Mouse (Mus musculus) heart, embryonic 12.5 days (tissue): ENCODE results near the gene Lrguk. TPM values are rescaled to one million over a fixed set of nuclear protein-coding genes. Genes with fewer than 3 reads are reported as not detected.

Experiments used
- ATAC-seq: fragments of 200-750 bp; cut with Nextera tagmentation; 2 replicates; pipeline ENCODE4 v1.8.0; 2017; ENCODE audit warnings: moderate TSS enrichment, moderate library complexity; ENCODE audit not compliant: insufficient number of reproducible peaks, low FRiP score
- H3K27ac ChIP-seq: fragments of 300-500 bp; sonication (generic); 2 replicates; pipeline ENCODE4 v1.5.1; 2016; ENCODE audit warnings: mild to moderate bottlenecking, moderate library complexity; ENCODE audit not compliant: poor library complexity, severe bottlenecking
- H3K27me3 ChIP-seq: fragments of 300-500 bp; sonication (generic); replicated peaks from 2 replicates; pipeline ENCODE4 v1.6.1; 2016; ENCODE audit warnings: mild to moderate bottlenecking, moderate library complexity
- H3K36me3 ChIP-seq: fragments of 300-500 bp; sonication (generic); 2 replicates; pipeline ENCODE4 v1.6.1; 2016; ENCODE audit warnings: mild to moderate bottlenecking, moderate library complexity
- H3K4me1 ChIP-seq: fragments of 300-500 bp; sonication (generic); replicated peaks from 2 replicates; pipeline ENCODE4 v1.6.1; 2016; ENCODE audit warnings: mild to moderate bottlenecking
- H3K4me2 ChIP-seq: fragments of 300-500 bp; sonication (generic); 2 replicates; pipeline ENCODE4 v1.6.1; 2016; ENCODE audit warnings: mild to moderate bottlenecking, moderate library complexity
- H3K4me3 ChIP-seq: fragments of 300-500 bp; sonication (generic); 2 replicates; pipeline ENCODE4 v1.5.1; 2016; ENCODE audit warnings: mild to moderate bottlenecking
- H3K9ac ChIP-seq: fragments of 300-500 bp; sonication (generic); 2 replicates; pipeline ENCODE4 v1.6.1; 2016; ENCODE audit warnings: mild to moderate bottlenecking, moderate library complexity
- H3K9me3 ChIP-seq: fragments of 300-500 bp; sonication (generic); replicated peaks from 2 replicates; pipeline ENCODE4 v1.6.1; 2016; ENCODE audit warnings: mild to moderate bottlenecking, moderate library complexity
- WGBS: fragments of 180-500 bp; shearing (Covaris S2); methylation state at CpG from one replicate; pipeline ENCODE4 v1.1.7; 2016; 5-methylcytosine and 5-hydroxymethylcytosine counted together
- polyA plus RNA-seq: library from polyadenylated mRNA; unstranded; fragments of >200 nt; fragmentation: Nextera tagmentation; extraction: Ambion mirVana; gene quantifications from 2 replicates; pipeline ENCODE4 v1.2.1, GENCODE M21; 2016

Lrguk gene
- 0.65 and 1.1 TPM in 2 replicates for polyA plus RNA-seq

DNA sequence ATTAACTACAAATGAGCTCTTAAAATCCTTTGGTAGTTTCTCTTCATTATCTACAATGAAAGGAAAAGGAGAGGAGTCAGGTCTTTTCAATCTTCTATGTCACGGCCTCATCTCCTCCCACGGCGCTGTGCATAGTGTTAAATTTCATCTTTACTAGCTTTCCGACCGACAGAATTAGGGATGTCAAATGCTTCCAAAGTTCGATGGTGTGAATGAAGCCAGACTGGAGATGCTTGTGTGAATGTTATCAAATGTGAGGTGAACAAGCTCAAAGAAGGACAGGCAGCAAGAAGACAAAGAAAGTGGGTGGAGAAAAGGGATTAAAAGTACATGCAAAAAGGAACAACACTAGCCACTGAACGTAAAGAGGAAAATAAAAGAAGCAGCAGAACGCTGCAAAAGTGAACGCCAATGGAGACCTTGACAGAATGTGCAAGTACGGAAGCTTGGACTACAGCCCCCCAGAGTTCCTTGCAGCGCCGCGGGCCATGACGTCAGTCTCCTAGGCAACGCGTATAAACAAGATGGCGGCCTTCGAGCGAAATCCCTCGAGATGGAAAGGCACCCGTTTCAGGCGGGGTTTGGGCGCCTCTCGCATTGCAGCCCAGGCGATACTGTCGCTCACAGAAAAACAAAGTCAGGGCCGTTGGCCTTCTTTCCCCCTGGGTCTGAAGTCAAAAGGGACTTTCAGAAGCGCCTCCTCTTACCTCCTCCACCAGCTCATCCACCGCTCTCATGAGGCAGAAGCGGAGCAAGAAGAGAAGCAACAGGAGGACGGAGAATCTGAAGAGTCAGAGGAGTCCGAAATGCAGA, at the start of gene Lrguk:
Gene Lrguk, plus strand, starts transcription at position 516 of the 813 bp plus-strand sequence.
- H3K4me3 ChIP-seq = peak within 1 kb of the TSS; percentile 77
- 0 out of 2 replicates have a peak, but pooled peaks cover 5% of the 10 kb centered on the region for H3K27me3 ChIP-seq
- no peak within 1 kb of the TSS; the same call in 1 of the 2 replicates for H3K27ac ChIP-seq
- H3K9me3 ChIP-seq = no peaks in the 10 kb centered on the region
- H3K36me3 ChIP-seq = no peaks in the 10 kb centered on the region
- peak; percentile 87 for ATAC-seq
- 0 out of 2 replicates have a peak, but pooled peaks cover 1% of the 10 kb centered on the region for H3K4me1 ChIP-seq
- peak within 1 kb of the TSS; percentile 80 for H3K4me2 ChIP-seq
- 5% methylated on average over 32 of the region's 32 CpGs for WGBS
- H3K9ac ChIP-seq = peak within 1 kb of the TSS; percentile 67

DNA sequence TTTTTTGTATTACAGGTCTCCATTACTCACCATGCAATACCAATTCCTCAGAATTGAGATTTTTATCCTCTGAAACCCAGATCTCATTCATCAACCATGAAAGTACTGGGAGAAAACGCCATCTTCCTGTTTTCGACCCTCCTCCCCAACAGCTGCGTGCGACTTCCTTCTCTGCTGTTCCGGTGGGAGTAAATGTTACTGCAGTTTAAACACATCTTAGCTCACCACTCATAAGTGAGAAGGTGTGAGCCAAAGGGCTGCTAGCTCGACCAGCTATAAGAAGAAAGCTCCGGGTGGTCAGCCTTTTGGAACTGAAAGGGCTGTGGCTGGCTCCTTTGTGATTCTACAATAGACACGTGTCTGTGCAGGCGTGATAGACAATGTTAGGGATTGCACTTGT, 46.5 kb upstream of the Lrguk start:
- no peak overlapping the region for H3K4me3 ChIP-seq
- H3K27me3 ChIP-seq = no peaks in the 10 kb centered on the region
- WGBS = 82% methylated on average over 9 of the region's 9 CpGs
- no peak overlapping the region for H3K9ac ChIP-seq
- no peak overlapping the region for H3K27ac ChIP-seq
- H3K36me3 ChIP-seq = no peaks in the 10 kb centered on the region
- ATAC-seq = no peak
- no peak overlapping the region for H3K4me2 ChIP-seq
- no peaks in the 10 kb centered on the region for H3K9me3 ChIP-seq
- peaks cover 12% of the 10 kb centered on the region for H3K4me1 ChIP-seq

DNA sequence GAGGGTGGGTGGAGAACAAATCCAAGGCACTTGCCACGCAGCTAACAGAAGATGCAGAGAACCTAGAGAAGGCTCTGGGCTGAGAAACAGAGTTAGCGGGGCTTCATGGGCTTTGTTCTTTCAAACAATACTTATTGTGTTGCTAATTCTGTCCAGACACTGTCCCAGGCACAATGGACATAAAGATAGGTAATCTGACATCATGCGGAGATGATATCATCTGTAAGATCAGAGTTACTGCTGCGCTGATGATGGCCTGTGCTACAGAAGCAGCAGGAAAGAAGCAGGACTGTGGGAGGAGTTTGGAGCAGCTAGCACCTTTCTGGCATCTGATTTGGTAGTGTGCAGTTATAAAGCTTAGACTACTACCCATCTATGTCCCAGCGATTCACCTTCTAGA, 42.1 kb upstream of the Lrguk start:
- Histone ChIP-seq H3K27me3 (no peaks in the 10 kb centered on the region), H3K4me1 (peaks cover 11% of the 10 kb centered on the region), H3K4me3 (no peak overlapping the region), H3K36me3 (no peaks in the 10 kb centered on the region), H3K9me3 (no peaks in the 10 kb centered on the region), H3K27ac (no peak overlapping the region), H3K9ac (no peak overlapping the region), H3K4me2 (no peak overlapping the region)
- WGBS = 79% methylated on average over 5 of the region's 5 CpGs
- ATAC-seq = no peak

DNA sequence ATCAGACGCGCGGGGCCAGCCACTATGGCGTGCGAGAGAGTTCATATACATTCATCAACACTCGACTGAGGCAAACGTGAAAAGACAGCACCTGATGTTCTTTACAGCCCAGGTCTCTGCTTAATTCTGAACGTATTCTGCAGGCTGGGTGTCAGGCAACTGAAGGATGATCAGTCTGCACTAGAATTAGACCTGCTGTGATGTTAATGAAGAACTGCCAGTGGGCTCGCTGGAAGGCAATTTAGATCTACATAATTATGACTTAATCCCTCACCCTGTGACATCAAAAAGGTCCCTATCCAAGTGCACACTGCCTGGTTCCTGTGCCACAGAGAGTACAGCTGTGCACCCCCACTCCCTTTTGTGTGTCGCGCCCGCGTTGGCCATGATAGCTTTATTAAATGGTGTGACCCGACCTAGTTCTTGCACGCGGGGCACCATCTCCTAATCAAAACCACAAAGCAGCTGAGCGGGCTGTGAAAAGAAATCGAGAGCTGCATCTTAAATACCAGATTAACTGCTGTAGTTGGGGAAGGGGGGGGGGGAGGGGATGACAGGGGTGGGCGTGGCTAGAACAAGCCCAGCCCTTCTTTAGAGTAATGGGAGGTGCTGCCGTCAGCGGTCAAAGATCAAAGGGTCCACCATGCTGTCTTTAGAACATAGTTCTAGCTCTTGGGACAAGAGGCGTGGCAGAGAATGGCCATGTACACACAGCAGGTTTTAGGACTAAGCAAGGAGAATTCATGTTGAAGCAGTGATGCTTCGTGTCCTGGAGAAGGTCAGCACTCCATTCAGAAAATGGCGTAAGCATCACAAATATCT, 36.8 kb upstream of the Lrguk start:
- Histone ChIP-seq H3K4me3 (no peak overlapping the region), H3K9me3 (no peaks in the 10 kb centered on the region), H3K27me3 (no peaks in the 10 kb centered on the region), H3K27ac (no peak overlapping the region), H3K9ac (no peak overlapping the region), H3K4me2 (no peak overlapping the region), H3K36me3 (no peaks in the 10 kb centered on the region), H3K4me1 (no peaks in the 10 kb centered on the region)
- ATAC-seq = no peak
- WGBS = 47% methylated on average over 23 of the region's 24 CpGs

DNA sequence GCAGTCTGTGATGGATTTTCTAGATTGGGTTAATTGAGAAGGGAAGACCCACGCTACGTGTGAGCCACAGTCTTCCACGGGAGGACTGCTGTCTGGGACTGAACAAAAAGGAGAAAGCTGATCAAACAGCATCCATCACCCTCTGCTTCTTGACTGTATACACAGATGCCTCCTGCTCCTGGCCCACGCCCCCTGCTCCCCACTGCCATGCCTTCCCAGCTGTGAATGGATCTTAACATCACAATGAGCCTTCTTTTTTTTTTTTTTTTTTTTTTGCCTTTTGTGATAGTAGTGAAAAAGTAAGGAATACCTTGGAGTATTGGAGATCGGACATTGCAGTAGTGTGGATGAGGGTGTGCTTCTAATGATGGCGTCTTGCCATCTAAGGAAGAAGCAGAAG, 35.4 kb upstream of the Lrguk start:
- Histone ChIP-seq H3K4me1 (no peaks in the 10 kb centered on the region), H3K4me3 (no peak overlapping the region), H3K9me3 (no peaks in the 10 kb centered on the region), H3K36me3 (no peaks in the 10 kb centered on the region), H3K9ac (no peak overlapping the region), H3K27ac (no peak overlapping the region), H3K27me3 (no peaks in the 10 kb centered on the region), H3K4me2 (no peak overlapping the region)
- ATAC-seq = no peak
- WGBS = 73% methylated on average over 6 of the region's 6 CpGs

DNA sequence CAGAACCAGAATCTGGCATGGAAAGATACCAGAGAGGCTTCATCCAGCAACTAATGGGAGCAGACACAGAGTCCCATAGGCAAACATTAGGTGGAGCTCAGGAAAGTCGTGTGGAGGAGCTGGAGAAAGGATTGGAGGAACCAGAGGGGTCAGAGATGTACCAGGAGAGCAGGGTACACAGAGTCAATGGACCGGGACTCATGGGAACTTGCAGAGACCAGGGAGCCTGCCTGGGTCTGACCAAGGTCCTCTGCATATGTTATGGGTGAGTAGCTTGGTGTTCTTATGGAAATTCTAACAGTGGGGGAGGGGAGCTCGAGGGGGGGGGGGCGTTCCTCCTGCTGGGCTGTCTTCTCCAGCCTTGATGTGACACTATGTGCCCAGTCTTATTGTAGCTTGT, 30.7 kb upstream of the Lrguk start:
- 39% methylated on average over 4 of the region's 4 CpGs for WGBS
- H3K9ac ChIP-seq = no peak overlapping the region
- no peak for ATAC-seq
- no peak overlapping the region for H3K4me3 ChIP-seq
- H3K4me1 ChIP-seq = no peaks in the 10 kb centered on the region
- no peaks in the 10 kb centered on the region for H3K36me3 ChIP-seq
- H3K27ac ChIP-seq = no peak overlapping the region
- H3K9me3 ChIP-seq = no peaks in the 10 kb centered on the region
- H3K27me3 ChIP-seq = no peaks in the 10 kb centered on the region
- no peak overlapping the region for H3K4me2 ChIP-seq

DNA sequence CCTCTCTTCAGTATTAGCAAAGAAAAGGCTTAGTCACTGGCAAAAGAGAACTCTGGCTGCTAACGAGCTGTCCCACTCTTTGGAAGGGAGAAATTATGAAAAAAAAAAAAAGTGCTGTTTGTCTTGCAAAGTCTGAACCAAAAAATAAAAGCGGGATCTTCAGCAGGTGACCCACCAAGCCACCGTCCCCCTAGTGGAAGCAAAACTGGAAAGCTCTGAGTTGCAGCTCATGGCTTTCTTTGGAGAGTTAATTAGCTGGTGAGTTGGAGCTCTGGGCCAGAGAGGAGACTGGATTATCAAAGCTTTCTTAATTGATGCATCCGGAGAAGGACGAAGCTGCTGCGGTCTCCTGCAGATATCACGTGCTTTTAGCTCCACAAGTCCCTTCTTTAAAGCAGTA, 29.7 kb upstream of the Lrguk start:
- ATAC-seq = no peak
- no peaks in the 10 kb centered on the region for H3K36me3 ChIP-seq
- no peak overlapping the region for H3K9ac ChIP-seq
- no peaks in the 10 kb centered on the region for H3K9me3 ChIP-seq
- H3K4me2 ChIP-seq = no peak overlapping the region
- no peak overlapping the region for H3K4me3 ChIP-seq
- H3K27ac ChIP-seq = no peak overlapping the region
- 32% methylated on average over 7 of the region's 7 CpGs for WGBS
- H3K27me3 ChIP-seq = no peaks in the 10 kb centered on the region
- no peaks in the 10 kb centered on the region for H3K4me1 ChIP-seq

DNA sequence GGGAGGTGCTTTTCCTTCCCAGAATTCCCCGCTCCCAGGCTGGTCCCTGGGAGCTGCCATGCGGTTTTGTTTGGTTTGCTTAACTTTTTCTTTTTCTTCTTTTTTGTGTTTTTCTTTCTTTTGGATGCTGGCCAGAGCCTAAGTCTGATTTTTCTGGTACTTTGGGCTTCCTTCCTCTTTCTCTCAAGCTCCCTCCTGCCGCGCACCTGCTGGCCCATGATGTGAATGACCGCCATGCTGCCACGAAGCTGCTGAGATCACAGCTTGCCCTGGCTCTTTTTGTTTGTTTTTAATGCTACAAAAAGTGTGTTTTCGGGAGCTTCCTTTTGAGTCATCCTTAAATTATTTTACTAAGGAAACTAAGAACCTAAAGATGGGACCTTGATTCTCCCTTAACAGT, 28.6 kb upstream of the Lrguk start:
- Histone ChIP-seq H3K9me3 (no peaks in the 10 kb centered on the region), H3K4me1 (no peaks in the 10 kb centered on the region), H3K27me3 (no peaks in the 10 kb centered on the region; the same call in 1 of the 2 replicates), H3K27ac (no peak overlapping the region), H3K9ac (no peak overlapping the region), H3K4me2 (no peak overlapping the region), H3K36me3 (no peaks in the 10 kb centered on the region), H3K4me3 (no peak overlapping the region)
- 82% methylated on average over 7 of the region's 7 CpGs for whole genome bisulfite sequencing
- ATAC-seq = no peak

DNA sequence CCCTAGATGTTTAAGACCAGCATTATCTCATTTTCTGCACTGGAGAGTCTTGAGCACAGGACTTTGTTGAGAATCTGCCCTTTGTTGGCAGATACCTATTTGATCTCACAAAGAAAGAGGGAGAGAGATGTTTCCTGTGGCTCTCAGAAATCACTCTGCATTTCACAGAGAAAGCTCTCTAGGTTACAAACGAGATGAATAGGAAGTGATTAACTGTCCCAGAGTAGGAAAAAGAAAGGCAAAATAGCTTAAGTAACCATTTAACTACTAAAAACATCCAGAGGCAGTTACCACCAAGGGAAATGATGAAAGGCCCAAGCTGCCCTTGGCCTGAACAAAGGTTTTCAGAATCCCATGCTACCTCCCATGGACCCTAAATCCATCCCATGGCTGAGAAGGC, 26.2 kb upstream of the Lrguk start:
- H3K27ac ChIP-seq = no peak overlapping the region
- no peak overlapping the region for H3K9ac ChIP-seq
- H3K4me1 ChIP-seq = peaks cover 12% of the 10 kb centered on the region
- H3K27me3 ChIP-seq = no peaks in the 10 kb centered on the region; the same call in 1 of the 2 replicates
- no peak for ATAC-seq
- H3K36me3 ChIP-seq = no peaks in the 10 kb centered on the region
- H3K4me2 ChIP-seq = no peak overlapping the region
- no peaks in the 10 kb centered on the region for H3K9me3 ChIP-seq
- 41% methylated on average over 1 of the region's 1 CpGs for whole genome bisulfite sequencing
- no peak overlapping the region for H3K4me3 ChIP-seq

DNA sequence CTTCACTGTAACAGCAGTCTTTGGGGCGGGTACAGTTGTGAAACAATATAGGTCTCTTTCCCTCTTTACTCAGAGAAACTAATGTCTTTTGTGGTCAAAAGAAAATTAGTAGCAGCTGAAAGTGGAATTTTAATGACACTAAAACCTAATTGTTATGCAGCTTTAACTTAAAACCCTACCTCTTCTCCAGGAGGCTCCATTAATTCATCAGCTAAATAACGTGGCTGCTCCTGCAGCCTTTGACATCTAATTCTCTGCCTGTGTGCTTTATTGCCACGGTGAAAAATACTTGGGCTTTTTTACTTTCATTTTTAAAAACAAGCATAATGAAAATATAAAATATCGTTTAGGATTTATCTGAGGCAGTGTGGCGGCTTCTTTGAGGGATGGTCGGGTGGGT, 15.8 kb upstream of the Lrguk start:
- no peak for ATAC-seq
- H3K4me3 ChIP-seq = no peak overlapping the region
- no peaks in the 10 kb centered on the region for H3K4me1 ChIP-seq
- WGBS = 81% methylated on average over 6 of the region's 6 CpGs
- H3K27me3 ChIP-seq = no peaks in the 10 kb centered on the region
- H3K9ac ChIP-seq = no peak overlapping the region
- H3K9me3 ChIP-seq = no peaks in the 10 kb centered on the region; the same call in 1 of the 2 replicates
- H3K36me3 ChIP-seq = no peaks in the 10 kb centered on the region
- H3K27ac ChIP-seq = no peak overlapping the region
- H3K4me2 ChIP-seq = no peak overlapping the region

DNA sequence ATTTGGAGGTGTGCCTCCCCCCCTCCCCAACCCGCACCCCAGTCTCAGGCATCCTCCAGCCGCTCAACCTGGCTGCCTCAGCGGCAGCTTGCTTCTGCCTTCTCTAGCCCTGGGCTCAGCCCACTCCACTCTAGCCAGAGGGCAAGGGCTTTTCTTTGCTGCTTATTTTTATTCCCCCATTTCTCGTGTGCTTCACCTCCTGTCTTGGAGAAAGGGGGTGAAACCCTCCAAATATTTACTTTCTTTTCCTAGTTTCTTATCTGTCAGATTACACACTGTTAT, 439 bp downstream of the Lrguk start:
- Histone ChIP-seq H3K4me3 (peak overlapping the region; percentile 77), H3K36me3 (no peaks in the 10 kb centered on the region), H3K27me3 (0 out of 2 replicates have a peak, but pooled peaks cover 5% of the 10 kb centered on the region), H3K4me1 (peaks cover 7% of the 10 kb centered on the region), H3K9me3 (no peaks in the 10 kb centered on the region), H3K9ac (peak overlapping the region; percentile 67), H3K27ac (no peak overlapping the region), H3K4me2 (peak overlapping the region; percentile 80)
- 2% methylated on average over 4 of the region's 4 CpGs for WGBS
- no peak for ATAC-seq
